Mouse (Mus musculus): ENCODE data around the gene Itprid1. TPM values are rescaled to one million over a fixed set of nuclear protein-coding genes. Genes with fewer than 3 reads are reported as not detected.

Itprid1 gene
- total RNA-seq, 2 experiments from 2014 or later, result not detected

GRCm38 (mm10) chr6:55879356-55879960 is 42.8 kb downstream of the Itprid1 start:
- intact Hi-C loops (cut with DNase I), result no loop called here
- DNase-seq, result no peak

DNA sequence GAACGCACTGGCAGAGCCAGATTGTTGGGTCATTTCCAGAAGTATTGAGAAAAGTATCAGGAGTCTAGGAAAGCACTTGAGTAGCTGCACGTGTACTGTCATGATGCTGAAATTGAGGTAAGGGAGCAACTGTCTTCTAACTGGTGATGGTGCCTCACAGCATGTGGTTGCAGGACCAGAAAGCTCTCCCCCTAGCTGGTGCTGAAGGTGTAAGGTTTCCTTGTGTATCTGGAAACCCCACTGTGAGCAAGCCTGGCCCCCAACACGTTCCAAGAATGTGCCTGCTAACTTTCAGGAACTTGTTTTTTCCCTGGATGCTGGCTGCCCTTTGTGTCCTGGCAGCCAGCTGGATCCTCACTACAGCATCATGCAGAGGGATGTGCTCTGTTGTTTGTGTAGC is 44.2 kb downstream of the Itprid1 start:
- intact Hi-C loops (cut with DNase I), result no loop called here
- no peak for DNase-seq

GRCm38 (mm10) chr6:55887598-55887997 is 50.9 kb downstream of the Itprid1 start:
- intact Hi-C loops (cut with DNase I), result no loop called here

GRCm38 (mm10) chr6:55901568-55902328 is 65.1 kb downstream of the Itprid1 start:
- intact Hi-C loops (cut with DNase I), result no loop called here
- DNase-seq, result no peak

More at GRCm38 (mm10) chr6:55887598-55887997, 50.9 kb downstream of the Itprid1 start:
- no peak for DNase-seq

DNA sequence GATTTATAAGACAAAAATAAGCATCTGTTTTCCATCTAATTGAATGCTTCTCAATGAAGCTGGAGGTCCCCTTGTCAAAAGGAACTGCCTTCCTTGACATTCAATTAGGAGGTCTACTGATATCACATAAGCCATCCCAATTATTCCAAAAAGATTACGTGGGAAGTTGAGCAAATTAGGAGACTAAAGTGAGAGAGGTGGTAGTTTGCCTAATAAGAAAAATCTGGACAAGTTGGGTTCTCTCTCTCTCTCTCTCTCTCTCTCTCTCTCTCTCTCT is 65.6 kb downstream of the Itprid1 start:
- no peak for DNase-seq
- intact Hi-C loops (cut with DNase I), result no loop called here

DNA sequence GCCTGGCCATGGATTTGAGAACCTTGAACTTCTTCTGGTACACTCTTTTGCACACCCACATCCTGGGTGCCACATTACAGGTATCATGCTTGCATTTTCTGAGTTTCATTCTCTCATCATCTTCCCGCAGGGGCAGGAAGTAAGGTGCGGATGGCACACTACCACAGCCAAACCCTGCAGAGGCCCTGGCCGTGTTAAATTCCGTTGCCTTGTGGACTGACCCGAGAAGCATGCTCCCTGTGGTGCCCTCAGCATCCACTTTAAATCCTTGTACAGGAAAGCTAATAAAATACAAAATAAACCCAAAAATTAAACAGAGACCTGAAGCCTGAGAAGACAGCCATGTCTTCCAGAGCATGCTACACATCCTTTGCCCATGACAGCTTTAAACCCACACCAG is 82.5 kb downstream of the Itprid1 start:
- no peak for DNase-seq
- intact Hi-C loops (cut with DNase I), result no loop called here

- intact Hi-C loops (cut with DNase I), result no loop called here
- no peak for DNase-seq
Measured at GRCm38 (mm10) chr6:55920282-55920720, 83.6 kb downstream of the Itprid1 start.

DNA sequence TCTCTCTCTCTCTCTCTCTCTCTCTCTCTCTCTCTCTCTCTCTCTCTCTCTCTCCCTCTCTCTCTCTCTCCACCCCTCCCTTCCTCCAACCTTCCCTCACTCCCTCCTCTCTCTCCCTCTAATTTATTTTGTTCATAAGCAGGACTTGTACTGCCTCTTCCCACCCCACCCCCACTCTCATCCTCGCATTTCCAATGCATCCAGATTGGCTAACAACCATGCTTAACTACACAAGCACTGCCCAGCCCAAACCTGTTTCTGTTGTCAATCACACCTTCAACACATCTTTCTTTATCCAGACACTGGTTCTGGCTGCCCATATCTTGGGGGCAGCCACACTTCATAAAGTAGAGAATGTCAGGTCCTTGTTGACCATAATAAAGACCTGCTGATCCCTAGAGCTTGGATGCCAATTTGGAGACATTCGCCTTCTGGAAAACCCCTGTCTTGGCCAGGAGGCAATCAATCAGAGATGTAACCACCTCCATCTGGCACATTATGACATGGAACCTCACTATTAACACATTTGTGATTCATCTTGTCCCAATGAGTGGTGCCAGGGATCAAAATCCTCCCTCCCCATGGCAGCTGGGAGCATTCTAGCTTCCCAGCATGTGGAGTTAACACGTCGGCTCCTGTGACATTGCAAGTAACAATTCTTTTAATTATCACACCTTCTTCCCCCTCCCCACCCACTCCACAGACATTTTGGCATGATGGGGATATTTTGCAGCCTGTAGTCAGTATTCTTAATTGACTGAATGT is 84.4 kb downstream of the Itprid1 start:
- intact Hi-C loops (cut with DNase I), result no loop called here
- no peak for DNase-seq

- DNase-seq, result no peak
- intact Hi-C loops (cut with DNase I), result no loop called here
Measured at GRCm38 (mm10) chr6:55944709-55945108, 108.0 kb downstream of the Itprid1 start.

DNA sequence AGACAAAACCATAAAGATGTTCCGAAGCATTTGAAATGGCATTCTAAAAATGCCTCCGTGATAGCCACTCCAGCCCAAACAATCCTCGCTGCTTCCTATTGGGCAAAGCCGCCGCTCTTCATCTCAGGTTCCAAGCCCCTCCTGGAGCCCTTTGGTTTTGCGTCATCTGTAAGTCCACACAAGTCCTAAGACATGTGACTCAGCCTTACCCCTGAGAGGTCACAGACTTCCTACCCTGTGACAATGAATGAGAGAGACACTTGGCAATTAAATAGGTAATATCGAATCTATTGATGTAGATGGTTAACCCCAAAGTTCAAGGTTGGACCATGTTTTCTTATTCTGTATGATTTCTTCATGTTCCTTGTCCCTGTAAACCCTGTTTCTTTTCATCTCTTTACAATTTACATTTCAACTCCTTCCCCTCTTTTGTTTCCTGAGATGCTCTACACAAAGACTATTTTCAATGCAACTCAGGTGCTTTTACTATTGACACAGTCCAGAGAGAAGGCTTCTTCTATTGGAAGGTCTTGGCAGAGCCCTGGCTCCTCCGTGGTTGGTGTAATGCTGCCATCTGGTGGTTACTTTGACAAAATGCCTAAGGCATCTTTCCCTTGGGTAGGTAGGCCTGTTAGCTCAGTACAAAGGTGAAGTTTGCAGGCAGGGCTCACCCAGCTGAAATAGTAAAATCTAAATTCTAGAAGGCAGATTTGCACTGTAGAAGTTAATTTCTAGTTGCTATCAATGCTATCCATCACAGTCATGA is 113.8 kb downstream of the Itprid1 start:
- DNase-seq, result peak; percentile 73 to 78
- intact Hi-C loops (cut with DNase I), result loop anchor here (1.0 to 10.0 kb wide), 4 partner anchors 146 to 558 kb away; no protein-coding TSS in a partner anchor

GRCm38 (mm10) chr6:55972998-55973397 is 136.3 kb downstream of the Itprid1 start:
- DNase-seq, result peak; percentile 30 to 58
- intact Hi-C loops (cut with DNase I), result loop anchor here (1.0 to 5.0 kb wide), 2 partner anchors 76 to 504 kb away; no protein-coding TSS in a partner anchor

- DNase-seq, result no peak
- intact Hi-C loops (cut with DNase I), result no loop called here
Measured at GRCm38 (mm10) chr6:55979766-55980165, 143.1 kb downstream of the Itprid1 start.

- intact Hi-C loops (cut with DNase I), result no loop called here
- no peak for DNase-seq
Measured at GRCm38 (mm10) chr6:56008711-56009110, 172.0 kb downstream of the Itprid1 start.

DNA sequence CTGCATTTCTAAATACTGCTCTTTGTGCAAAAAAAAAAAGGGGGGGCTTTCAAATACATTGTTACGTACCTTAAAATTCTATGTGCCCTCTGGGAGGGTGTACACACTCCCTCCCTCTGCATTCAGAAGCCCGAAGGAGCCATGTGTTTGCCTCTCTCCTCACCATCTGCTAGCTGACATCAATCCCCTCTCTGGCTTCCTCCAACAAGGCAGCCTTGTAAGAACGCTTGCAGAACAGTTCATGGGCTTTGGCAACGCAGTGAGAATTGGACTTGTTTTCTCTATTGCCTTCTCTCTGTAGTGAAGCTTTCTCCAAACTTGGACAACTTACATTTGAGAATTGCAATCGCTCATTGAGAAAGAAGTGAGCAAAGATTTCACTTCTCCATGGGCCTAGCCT is 175.7 kb downstream of the Itprid1 start:
- intact Hi-C loops (cut with DNase I), result no loop called here
- DNase-seq, result no peak

DNA sequence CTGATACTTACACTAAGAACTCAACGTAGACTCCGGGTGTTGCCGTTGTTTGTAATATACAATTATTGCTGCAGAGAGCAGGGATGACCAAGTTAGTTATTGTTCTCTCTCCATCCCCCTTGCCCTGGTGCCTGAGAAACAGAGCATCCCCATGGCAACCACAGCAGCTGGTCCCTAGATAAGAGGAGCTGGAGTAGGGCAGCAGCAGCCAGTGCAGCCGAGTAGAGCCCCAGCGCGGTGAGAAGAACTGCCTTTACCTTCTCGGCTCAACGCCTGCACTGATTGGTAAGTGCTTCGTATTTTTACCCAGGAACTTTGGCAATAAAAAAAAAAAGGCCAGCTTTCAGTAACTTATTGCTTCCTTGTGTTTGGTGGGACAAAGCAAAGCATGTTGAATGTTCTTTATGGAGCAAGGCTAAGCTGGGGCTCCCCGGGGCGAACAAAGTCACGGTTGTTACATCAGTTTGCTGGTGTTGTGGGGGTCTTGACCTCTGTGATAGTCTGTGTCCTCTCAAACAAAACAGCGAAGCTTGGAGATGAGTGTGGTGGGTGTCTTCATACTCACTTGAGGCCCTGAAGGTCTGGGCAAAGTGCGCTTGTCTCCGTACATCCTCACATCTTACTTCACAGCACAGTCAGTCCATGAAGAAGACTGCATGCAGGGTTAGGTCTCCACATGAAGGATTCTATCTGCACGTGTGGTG is 180.7 kb downstream of the Itprid1 start, which contains the start of gene Ppp1r17:
Ppp1r17 (plus strand) TSS at position 207 of the 704 bp plus-strand sequence.
- intact Hi-C loops (cut with DNase I), result no loop called here
- DNase-seq, result no peak

DNA sequence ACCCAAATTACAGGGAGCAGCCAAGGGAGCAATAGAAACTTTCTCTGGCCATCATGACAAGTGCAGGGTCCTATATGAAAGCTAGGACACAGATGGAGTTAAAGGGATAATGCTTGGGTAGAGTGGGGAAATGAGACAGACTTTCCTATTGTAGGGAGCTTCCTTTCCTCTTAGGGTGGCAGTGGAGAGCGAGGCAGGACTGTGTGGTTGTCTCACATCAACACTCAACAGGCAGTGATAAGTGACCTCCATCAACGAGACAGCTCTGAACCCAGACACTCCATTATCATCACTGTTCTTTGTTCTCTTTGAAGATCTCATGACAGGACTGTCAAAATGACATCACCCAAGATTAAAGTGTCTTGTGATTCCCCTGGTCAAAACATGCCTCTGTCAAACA is 182.9 kb downstream of the Itprid1 start:
- intact Hi-C loops (cut with DNase I), result no loop called here
- no peak for DNase-seq

GRCm38 (mm10) chr6:56025533-56025932 is 188.8 kb downstream of the Itprid1 start:
- intact Hi-C loops (cut with DNase I), result no loop called here
- DNase-seq, result no peak

DNA sequence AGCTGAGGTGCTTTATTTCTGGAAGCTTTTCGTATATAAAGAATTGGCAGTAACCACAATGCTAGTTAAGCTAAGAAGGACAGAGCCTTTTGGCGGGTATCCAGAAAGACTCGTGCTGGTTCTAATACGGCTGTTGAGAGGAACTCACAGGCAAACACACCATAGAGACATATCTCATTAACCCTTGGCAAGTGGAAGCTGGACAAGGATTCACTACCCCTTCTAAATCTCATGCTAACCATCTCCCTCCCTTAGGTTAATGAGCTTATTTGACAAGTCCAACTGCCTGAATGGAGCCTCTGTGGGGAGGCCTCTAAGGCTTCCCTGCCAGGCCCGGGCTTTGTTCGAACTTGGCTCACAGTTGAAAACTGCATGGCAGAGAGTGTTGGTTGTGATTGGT is 190.6 kb downstream of the Itprid1 start:
- peak; percentile 18 to 28 for DNase-seq
- intact Hi-C loops (cut with DNase I), result no loop called here

DNA sequence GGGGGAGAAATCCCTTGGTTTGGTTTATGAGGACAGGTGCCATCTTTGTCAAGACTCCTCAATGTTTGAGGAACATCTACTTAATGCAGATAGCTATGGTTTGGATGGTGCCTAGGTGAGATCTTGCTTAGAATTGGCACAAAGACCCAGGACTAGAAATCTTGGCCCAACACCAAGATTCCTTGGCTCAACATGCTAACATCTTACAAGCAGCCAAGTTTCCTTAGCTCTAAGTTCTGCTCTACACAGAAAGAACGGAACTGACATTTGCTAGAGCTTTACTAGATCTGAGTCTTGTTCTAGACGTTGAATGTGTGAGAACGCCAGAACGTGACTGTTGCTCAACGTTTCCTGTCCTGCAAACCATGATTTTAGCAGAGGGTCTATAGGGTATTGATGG is 191.3 kb downstream of the Itprid1 start:
- intact Hi-C loops (cut with DNase I), result no loop called here
- DNase-seq, result peak; percentile 12 to 16

Measured in heart, postnatal 10 days (tissue).